Mouse (Mus musculus) midbrain, embryonic 13.5 days (tissue): ENCODE measurements around the gene Prpf4b. TPM values are rescaled to one million over a fixed set of nuclear protein-coding genes. Genes with fewer than 3 reads are reported as not detected.
"Not testable (repeated sequence)": the region's sequence is repeated elsewhere in the genome, so short reads cannot be mapped to it uniquely, and the experiment has no call there.

ENCODE experiments used
- ATAC-seq: fragments of 200-750 bp; cut with Nextera tagmentation; 2 replicates; pipeline ENCODE4 v1.8.0; 2017; ENCODE audit warnings: mild to moderate bottlenecking, moderate TSS enrichment, moderate library complexity
- H3K27ac ChIP-seq: fragments of 300-500 bp; sonication (generic); 2 replicates; pipeline ENCODE4 v1.5.1; 2015; ENCODE audit warnings: inconsistent platforms, mild to moderate bottlenecking, moderate library complexity
- H3K27me3 ChIP-seq: fragments of 300-500 bp; sonication (generic); 2 replicates; pipeline ENCODE4 v1.6.1; 2015; ENCODE audit warnings: mild to moderate bottlenecking, inconsistent platforms
- H3K36me3 ChIP-seq: fragments of 300-500 bp; sonication (generic); 2 replicates; pipeline ENCODE4 v1.6.1; 2015; ENCODE audit warnings: mild to moderate bottlenecking, inconsistent platforms
- H3K4me1 ChIP-seq: fragments of 300-500 bp; sonication (generic); replicated peaks from 2 replicates; pipeline ENCODE4 v1.6.1; 2015; ENCODE audit warnings: inconsistent platforms
- H3K4me2 ChIP-seq: fragments of 300-500 bp; sonication (generic); replicated peaks from 2 replicates; pipeline ENCODE4 v1.6.1; 2015; ENCODE audit warnings: moderate library complexity, mild to moderate bottlenecking, inconsistent platforms
- H3K4me3 ChIP-seq: fragments of 300-500 bp; sonication (generic); replicated peaks from 2 replicates; pipeline ENCODE4 v1.5.1; 2015; ENCODE audit warnings: mild to moderate bottlenecking, inconsistent platforms
- H3K9ac ChIP-seq: fragments of 300-500 bp; sonication (generic); replicated peaks from 2 replicates; pipeline ENCODE4 v1.6.1; 2015; ENCODE audit warnings: mild to moderate bottlenecking, inconsistent platforms
- H3K9me3 ChIP-seq: fragments of 300-500 bp; sonication (generic); 2 replicates; pipeline ENCODE4 v1.6.1; 2016; ENCODE audit warnings: mild to moderate bottlenecking, inconsistent platforms
- WGBS: fragments of 180-500 bp; shearing (Covaris S2); methylation state at CpG from one replicate; pipeline ENCODE4 v1.1.7; 2015; 5-methylcytosine and 5-hydroxymethylcytosine counted together
- polyA plus RNA-seq: library from polyadenylated mRNA; unstranded; fragments of >200 nt; fragmentation: Nextera tagmentation; extraction: Ambion mirVana; gene quantifications from 2 replicates; pipeline ENCODE4 v1.2.1, GENCODE M21; 2015

Gene Prpf4b
- polyA plus RNA-seq, 1 experiment from 2014 or later = 80.9 TPM

- peak overlapping the region; percentile 82 for H3K4me2 ChIP-seq
- no peaks in the 10 kb centered on the region for H3K36me3 ChIP-seq
- peak overlapping the region; percentile 81 for H3K4me3 ChIP-seq
- H3K9ac ChIP-seq = peak overlapping the region; percentile 74
- no peaks in the 10 kb centered on the region for H3K9me3 ChIP-seq
- peaks cover 31% of the 10 kb centered on the region for H3K4me1 ChIP-seq
- ATAC-seq = peak; percentile 95
- no peaks in the 10 kb centered on the region for H3K27me3 ChIP-seq
- H3K27ac ChIP-seq = peak overlapping the region; percentile 97
- 2% methylated on average over 45 of the region's 45 CpGs for WGBS
Observed at GRCm38 (mm10) chr13:34873801-34874681, 1.1 kb upstream of the Prpf4b start.

GRCm38 (mm10) chr13:34874736-34875135 is 366 bp upstream of the Prpf4b start:
- H3K4me1 ChIP-seq = peaks cover 36% of the 10 kb centered on the region
- peak overlapping the region; percentile 82 for H3K4me2 ChIP-seq
- H3K9me3 ChIP-seq, H3K27me3 ChIP-seq, H3K36me3 ChIP-seq: not testable (repeated sequence)
- 20% methylated on average over 13 of the region's 13 CpGs for WGBS
- peak overlapping the region; percentile 97 for H3K27ac ChIP-seq
- H3K4me3 ChIP-seq = peak overlapping the region; percentile 81
- peak overlapping the region; percentile 90 for H3K9ac ChIP-seq
- peak; percentile 35 for ATAC-seq

- Histone ChIP-seq H3K9me3 (no peaks in the 10 kb centered on the region), H3K27ac (peak overlapping the region; percentile 97), H3K9ac (peak overlapping the region; percentile 90), H3K4me3 (peak overlapping the region; percentile 81), H3K4me1 (peaks cover 36% of the 10 kb centered on the region), H3K36me3 (no peaks in the 10 kb centered on the region), H3K4me2 (peak overlapping the region; percentile 82), H3K27me3 (no peaks in the 10 kb centered on the region)
- ATAC-seq = peak; percentile 38
- under 1% methylated on average over 50 of the region's 50 CpGs for WGBS
Observed at GRCm38 (mm10) chr13:34875741-34876445, 791 bp downstream of the Prpf4b start.

GRCm38 (mm10) chr13:34876481-34876880 is 1.4 kb downstream of the Prpf4b start:
- no peak for ATAC-seq
- Histone ChIP-seq H3K9ac (peak overlapping the region; percentile 90), H3K4me3 (peak overlapping the region; percentile 81), H3K4me1 (peaks cover 36% of the 10 kb centered on the region), H3K27me3 (no peaks in the 10 kb centered on the region), H3K9me3 (no peaks in the 10 kb centered on the region), H3K27ac (no peak overlapping the region), H3K36me3 (no peaks in the 10 kb centered on the region), H3K4me2 (peak overlapping the region; percentile 82)
- 7% methylated on average over 3 of the region's 3 CpGs for WGBS

GRCm38 (mm10) chr13:34892871-34893270 is 17.8 kb downstream of the Prpf4b start:
- Histone ChIP-seq H3K27me3 (no peaks in the 10 kb centered on the region), H3K27ac (no peak overlapping the region), H3K4me3 (no peak overlapping the region), H3K9me3 (no peaks in the 10 kb centered on the region), H3K9ac (no peak overlapping the region), H3K4me1 (no peaks in the 10 kb centered on the region), H3K4me2 (no peak overlapping the region), H3K36me3 (peaks cover 88% of the 10 kb centered on the region)
- no peak for ATAC-seq
- WGBS = 24% methylated on average over 1 of the region's 1 CpGs

- Histone ChIP-seq H3K9me3 (no peaks in the 10 kb centered on the region), H3K27ac (no peak overlapping the region), H3K27me3 (no peaks in the 10 kb centered on the region), H3K4me1 (peaks cover 4% of the 10 kb centered on the region; the same call in 1 of the 2 replicates), H3K4me3 (no peak overlapping the region), H3K9ac (no peak overlapping the region), H3K4me2 (no peak overlapping the region), H3K36me3 (no peaks in the 10 kb centered on the region)
- WGBS = 84% methylated on average over 9 of the region's 9 CpGs
- no peak for ATAC-seq
Observed at GRCm38 (mm10) chr13:34914614-34915013, 39.5 kb downstream of the Prpf4b start.

- peaks cover 4% of the 10 kb centered on the region; the same call in 1 of the 2 replicates for H3K4me1 ChIP-seq
- 43% methylated on average over 36 of the region's 37 CpGs for WGBS
- no peaks in the 10 kb centered on the region for H3K27me3 ChIP-seq
- peak; percentile 65 for ATAC-seq
- H3K4me3 ChIP-seq = peak overlapping the region; percentile 28
- H3K36me3 ChIP-seq = no peaks in the 10 kb centered on the region
- no peak overlapping the region for H3K27ac ChIP-seq
- H3K9me3 ChIP-seq = no peaks in the 10 kb centered on the region
- H3K4me2 ChIP-seq = peak overlapping the region; percentile 51
- H3K9ac ChIP-seq = 0 out of 2 replicates have a peak overlapping the region, but pooled peaks have one; percentile 37
Observed at GRCm38 (mm10) chr13:34916520-34917167, 41.5 kb downstream of the Prpf4b start.

- Histone ChIP-seq H3K36me3 (no peaks in the 10 kb centered on the region), H3K4me3 (no peak within 1 kb of the TSS), H3K27me3 (no peaks in the 10 kb centered on the region), H3K9me3 (no peaks in the 10 kb centered on the region), H3K4me2 (no peak within 1 kb of the TSS), H3K27ac (no peak within 1 kb of the TSS), H3K9ac (no peak within 1 kb of the TSS), H3K4me1 (no peaks in the 10 kb centered on the region)
- 88% methylated on average over 4 of the region's 4 CpGs for WGBS
- no peak for ATAC-seq
Observed at GRCm38 (mm10) chr13:34924210-34924609, 49.1 kb downstream of the Prpf4b start, which contains the start of the genes Fam217a and 4933417A18Rik. Gene Fam217a (minus strand): TSS chr13:34924310. Gene 4933417A18Rik (plus strand): TSS chr13:34924409.

- H3K36me3 ChIP-seq = no peaks in the 10 kb centered on the region
- WGBS = 81% methylated on average over 10 of the region's 10 CpGs
- no peak overlapping the region for H3K27ac ChIP-seq
- no peak overlapping the region for H3K4me2 ChIP-seq
- no peaks in the 10 kb centered on the region for H3K4me1 ChIP-seq
- H3K9me3 ChIP-seq = no peaks in the 10 kb centered on the region
- no peak overlapping the region for H3K4me3 ChIP-seq
- ATAC-seq = no peak
- no peak overlapping the region for H3K9ac ChIP-seq
- no peaks in the 10 kb centered on the region for H3K27me3 ChIP-seq
Observed at GRCm38 (mm10) chr13:34934931-34935644, 60.0 kb downstream of the Prpf4b start.

- no peak overlapping the region for H3K9ac ChIP-seq
- no peak overlapping the region for H3K4me3 ChIP-seq
- H3K36me3 ChIP-seq = no peaks in the 10 kb centered on the region
- no peak overlapping the region for H3K4me2 ChIP-seq
- no peaks in the 10 kb centered on the region for H3K4me1 ChIP-seq
- ATAC-seq = no peak
- H3K27me3 ChIP-seq = no peaks in the 10 kb centered on the region
- H3K27ac ChIP-seq = no peak overlapping the region
- no peaks in the 10 kb centered on the region for H3K9me3 ChIP-seq
Observed at GRCm38 (mm10) chr13:34942370-34942769, 67.3 kb downstream of the Prpf4b start.

- not testable (repeated sequence) for H3K4me2 ChIP-seq, H3K27me3 ChIP-seq, H3K4me1 ChIP-seq, ATAC-seq, H3K36me3 ChIP-seq, H3K9me3 ChIP-seq, H3K27ac ChIP-seq, H3K9ac ChIP-seq, H3K4me3 ChIP-seq
- 91% methylated on average over 2 of the region's 2 CpGs for WGBS
Observed at GRCm38 (mm10) chr13:34951437-34951836, 76.3 kb downstream of the Prpf4b start.
